Mouse (Mus musculus) embryonic fibroblast, embryonic 13.5 days (primary cell): ENCODE results near the gene Vps13d.

ENCODE experiments used
- CTCF ChIP-seq: IDR thresholded peaks from 2 replicates; pipeline ENCODE4 v1.5.1; 2011; ENCODE audit warnings: mild to moderate bottlenecking, control low read depth, low read length, moderate library complexity, borderline replicate concordance; ENCODE audit not compliant: insufficient read depth
- POLR2A ChIP-seq: IDR thresholded peaks from 2 replicates; pipeline ENCODE4 v1.6.1; 2011; ENCODE audit warnings: low read depth, mild to moderate bottlenecking, control low read depth, low read length, moderate library complexity

GRCm38 (mm10) chr4:145188561-145188960 lies 6.2 kb downstream of the Vps13d start:
- TF ChIP-seq POLR2A (no peak), CTCF (no peak)
